ENCODE assay signal across 13 mouse cellular contexts in the genomic region with DNA sequence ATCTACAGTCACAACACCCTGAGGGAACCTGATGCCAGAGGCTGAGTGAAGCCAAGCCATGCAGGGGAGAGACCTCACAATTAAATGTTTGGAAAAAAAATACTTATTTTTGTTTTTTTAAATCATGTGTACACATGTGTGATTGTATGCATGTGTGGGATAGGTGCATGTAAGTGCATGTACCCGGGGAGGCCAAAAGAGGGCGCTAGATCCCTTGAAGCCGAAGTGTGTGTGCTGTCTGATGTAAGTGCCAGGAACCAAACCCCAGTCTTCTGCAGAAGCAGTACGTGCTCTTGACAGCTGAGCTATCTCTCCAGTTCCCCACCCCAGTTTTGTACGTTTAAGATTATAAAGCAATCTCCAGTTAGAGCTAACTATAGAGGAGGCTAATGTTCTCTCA.
DNase-seq lines count a peak whose midpoint lies in the region; ATAC-seq and TF ChIP-seq lines count a peak whose summit lies in the region.
"Had no signal": no experiment of that assay in that cellular context is flagged by ENCODE, and none has a peak within 500 bp of the region (broad histone marks: within the 10 kb centered on the region; RNA-seq: fewer than 3 reads in every experiment).

No protein-coding gene starts in this region.

- H3K36me3 ChIP-seq in testis, adult 2 months (ENCODE audit: control insufficient read depth, insufficient read depth, low read length): no peaks in the 10 kb centered on the region
- H3K36me3 ChIP-seq in small intestine, adult 2 months (ENCODE audit: control insufficient read depth, insufficient read depth, low read length): peaks cover 2% of the 10 kb centered on the region; the same call in 1 of the 2 replicates

- intact Hi-C loops in left cerebral cortex, adult 2 months (cut with DNase I): no loop called here

- no peak overlapping the region for H3K4me3 ChIP-seq in left cerebral cortex, adult 2 months
- no peak overlapping the region for H3K4me3 ChIP-seq in testis, adult 2 months (ENCODE audit: control insufficient read depth, low read depth, low read length)
- no peak overlapping the region for H3K4me3 ChIP-seq in small intestine, adult 2 months (ENCODE audit: low read depth, low read length)
- H3K4me3 ChIP-seq: myocyte had no signal

- no peaks in the 10 kb centered on the region for H3K27me3 ChIP-seq in testis, adult 2 months (ENCODE audit: control insufficient read depth, insufficient read depth, low read length)
- no peaks in the 10 kb centered on the region for H3K27me3 ChIP-seq in small intestine, adult 2 months (ENCODE audit: control insufficient read depth, insufficient read depth, low read length)

- ATAC-seq in CD4-positive, CD25-positive, alpha-beta regulatory T cell, adult 4 months: no peak
- ATAC-seq in erythroid progenitor cell, adult 5-6 weeks (replicated peaks; ENCODE audit: low FRiP score, poor library complexity, severe bottlenecking): no peak

- DNase-seq in CD4-positive, CD25-positive, alpha-beta regulatory T cell, adult 2 months (ENCODE audit: low read depth, low spot score): peak; percentile 20
- DNase-seq in left cerebral cortex, adult 2 months (ENCODE audit: extremely low spot score in 1 of 2, low spot score in 2 of 2): no peak
- DNase-seq in left cerebral cortex, adult 18-20 months (ENCODE audit: low spot score in 2 of 2): no peak
- DNase-seq in testis, postnatal 10 days (ENCODE audit: low spot score): no peak
- DNase-seq: adrenal gland, adult 2 months; gastrocnemius, postnatal 10 days; kidney, adult 11 months; spleen, adult 18-20 months had no signal

- H3K27ac ChIP-seq in left cerebral cortex, adult 2 months: no peak overlapping the region
- no peak overlapping the region for H3K27ac ChIP-seq in testis, adult 2 months (ENCODE audit: control insufficient read depth, insufficient read depth, low read depth, low read length)
- H3K27ac ChIP-seq in small intestine, adult 2 months (ENCODE audit: insufficient read depth, low read depth, low read length): no peak overlapping the region

- TF ChIP-seq POLR2A in testis, adult 2 months (IDR thresholded peaks at IDR 0.05; ENCODE audit: control insufficient read depth, low read depth, low read length): no peak
- TF ChIP-seq POLR2A in small intestine, adult 2 months (IDR thresholded peaks at IDR 0.05; ENCODE audit: low read depth, low read length): no peak

- TF ChIP-seq CTCF in left cerebral cortex, adult 2 months (IDR thresholded peaks at IDR 0.05): peak; percentile 25
- TF ChIP-seq CTCF in testis, adult 2 months (IDR thresholded peaks at IDR 0.05; ENCODE audit: control insufficient read depth, insufficient read depth, insufficient replicate concordance, low read depth, low read length): peak; percentile 52; the same call in 1 of the 2 replicates
- TF ChIP-seq CTCF in small intestine, adult 2 months (IDR thresholded peaks at IDR 0.05; ENCODE audit: extremely low read depth, insufficient read length, insufficient replicate concordance, low read depth, low read length): peak; percentile 48; the same call in 1 of the 2 replicates

- H3K4me1 ChIP-seq in testis, adult 2 months (ENCODE audit: control insufficient read depth, insufficient read depth, low read length): no peaks in the 10 kb centered on the region
- H3K4me1 ChIP-seq in small intestine, adult 2 months (ENCODE audit: control insufficient read depth, insufficient read depth, insufficient read length, low read length): no peaks in the 10 kb centered on the region

- 89% methylated on average over 5 of the region's 5 CpGs for WGBS in small intestine, adult 2 months
